Mouse (Mus musculus): Measurements from ENCODE around the gene Ruvbl2. TPM values are rescaled to one million over a fixed set of nuclear protein-coding genes. Genes with fewer than 3 reads are reported as not detected.

Ruvbl2 gene
- total RNA-seq, 1 experiment = 228 TPM

- no peak for TF ChIP-seq CHD2 (IDR thresholded peaks at IDR 0.05; ENCODE audit: low read depth, low read length)
- DNase-seq (ENCODE audit: low read depth, low spot score) = no peak
- H3K4me1 ChIP-seq (ENCODE audit: control insufficient read depth in 2 of 2, insufficient read depth in 2 of 2, low read length in 2 of 2, poor library complexity in 1 of 2) = peaks cover 0 to 16% of the 10 kb centered on the region in 2 experiments; a peak in 1 of 4 replicates
- in situ Hi-C loops (cut with MboI; ENCODE audit: low sequenced_read_pairs in 2 of 2, unreplicated experiment in 2 of 2) = no loop called here
- H3K9ac ChIP-seq (ENCODE audit: insufficient read depth, low read depth, low read length, poor library complexity, severe bottlenecking) = peak overlapping the region; percentile 79
- H3K4me3 ChIP-seq (ENCODE audit: insufficient read depth in 1 of 2, low read depth in 1 of 2, low read length in 2 of 2, poor library complexity in 1 of 2, severe bottlenecking in 1 of 2) = peak overlapping the region; percentile 75 to 93
- no peaks in the 10 kb centered on the region for H3K9me3 ChIP-seq (ENCODE audit: control insufficient read depth, insufficient read depth, low read depth, low read length)
- peaks cover 47% of the 10 kb centered on the region for H3K36me3 ChIP-seq (ENCODE audit: control insufficient read depth, insufficient read depth, low read length, poor library complexity, severe bottlenecking)
- peak overlapping the region; percentile 57 for H3K27ac ChIP-seq (ENCODE audit: insufficient read depth, low read depth, low read length, poor library complexity, severe bottlenecking)
These were observed 21.1 kb upstream of the Ruvbl2 start for GRCm38 (mm10) chr7:45458748-45459563.

DNA sequence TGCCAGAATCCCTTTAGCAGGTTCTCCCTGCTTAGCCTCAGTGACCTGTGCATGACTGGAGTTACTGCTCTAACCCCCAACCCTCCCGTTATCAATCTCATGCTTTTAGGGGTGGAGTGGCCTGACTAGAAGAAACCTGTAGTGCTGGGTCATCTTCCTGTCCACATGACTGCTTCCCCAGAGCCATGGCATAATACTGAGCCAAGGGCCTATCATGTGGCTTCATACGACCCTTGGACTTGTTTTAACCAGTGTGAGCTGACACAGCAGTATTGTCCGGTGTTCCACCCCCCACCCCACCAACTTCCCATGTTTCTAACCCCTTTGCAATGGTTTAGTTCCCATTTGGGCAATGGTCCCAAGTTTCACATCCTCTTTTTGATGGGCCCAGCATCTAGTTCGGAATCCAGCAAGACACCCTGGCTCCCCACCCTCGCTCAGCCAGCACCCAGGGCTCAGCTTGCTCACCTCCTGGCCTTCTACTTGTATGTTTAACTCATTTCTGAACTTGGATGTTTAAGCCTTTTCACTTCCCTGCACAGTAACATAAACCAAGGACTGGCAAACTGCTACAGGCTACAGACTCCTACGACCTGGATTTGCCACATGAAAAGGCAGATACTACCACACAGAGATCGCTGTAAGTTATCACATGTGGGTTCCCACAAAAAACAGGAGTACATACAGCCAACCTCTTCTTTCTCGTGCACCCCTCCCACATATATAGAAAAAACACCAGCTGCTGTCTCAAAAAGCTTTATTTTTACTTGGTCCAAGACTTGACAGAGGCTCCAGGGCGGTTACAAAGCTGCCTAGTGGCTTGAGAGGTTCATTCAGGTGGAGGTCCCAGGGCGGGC, 19.5 kb upstream of the Ruvbl2 start:
- peaks cover 39% of the 10 kb centered on the region for H3K36me3 ChIP-seq (ENCODE audit: control insufficient read depth, insufficient read depth, low read length, poor library complexity, severe bottlenecking)
- H3K27ac ChIP-seq (ENCODE audit: insufficient read depth, low read depth, low read length, poor library complexity, severe bottlenecking) = no peak overlapping the region

GRCm38 (mm10) chr7:45456721-45457203, 18.9 kb upstream of the Ruvbl2 start:
- H3K36me3 ChIP-seq (ENCODE audit: control insufficient read depth, insufficient read depth, low read length, poor library complexity, severe bottlenecking) = peaks cover 38% of the 10 kb centered on the region
- in situ Hi-C loops (cut with MboI; ENCODE audit: low sequenced_read_pairs in 2 of 2, unreplicated experiment in 2 of 2) = no loop called here
- H3K9ac ChIP-seq (ENCODE audit: insufficient read depth, low read depth, low read length, poor library complexity, severe bottlenecking) = peak overlapping the region; percentile 14; the same call in 1 of the 2 replicates

More for the DNA sequence above, 19.5 kb upstream of the Ruvbl2 start:
- peaks cover 0 to 16% of the 10 kb centered on the region in 2 experiments; a peak in 1 of 4 replicates for H3K4me1 ChIP-seq (ENCODE audit: control insufficient read depth in 2 of 2, insufficient read depth in 2 of 2, low read length in 2 of 2, poor library complexity in 1 of 2)
- peak overlapping the region; percentile 79; the same call in 1 of the 2 replicates for H3K9ac ChIP-seq (ENCODE audit: insufficient read depth, low read depth, low read length, poor library complexity, severe bottlenecking)
- H3K9me3 ChIP-seq (ENCODE audit: control insufficient read depth, insufficient read depth, low read depth, low read length) = no peaks in the 10 kb centered on the region
- no peak for DNase-seq (ENCODE audit: low read depth, low spot score)
- TF ChIP-seq MAFK (IDR thresholded peaks at IDR 0.05; ENCODE audit: insufficient read depth, low read depth, low read length) (peak; percentile 96), ZNF384 (IDR thresholded peaks at IDR 0.05; ENCODE audit: low read depth, low read length) (no peak), CHD2 (IDR thresholded peaks at IDR 0.05; ENCODE audit: low read depth, low read length) (peak; percentile 56; the same call in 1 of the 2 replicates), ZC3H11A (IDR thresholded peaks at IDR 0.05; ENCODE audit: borderline replicate concordance, low read depth, low read length) (no peak), HCFC1 (IDR thresholded peaks at IDR 0.05; ENCODE audit: borderline replicate concordance, insufficient read depth, low read length) (0 out of 2 replicates have a peak, but pooled peaks have one; percentile 45)
- peak overlapping the region in 1 of 2 experiments; percentile 75; a peak in 2 of 4 replicates for H3K4me3 ChIP-seq (ENCODE audit: insufficient read depth in 1 of 2, low read depth in 1 of 2, low read length in 2 of 2, poor library complexity in 1 of 2, severe bottlenecking in 1 of 2)
- in situ Hi-C loops (cut with MboI; ENCODE audit: low sequenced_read_pairs in 2 of 2, unreplicated experiment in 2 of 2) = no loop called here

GRCm38 (mm10) chr7:45455932-45456696, 18.2 kb upstream of the Ruvbl2 start:
- in situ Hi-C loops (cut with MboI; ENCODE audit: low sequenced_read_pairs in 2 of 2, unreplicated experiment in 2 of 2) = no loop called here
- TF ChIP-seq HCFC1 (IDR thresholded peaks at IDR 0.05; ENCODE audit: borderline replicate concordance, insufficient read depth, low read length) = no peak
- TF ChIP-seq CHD2 (IDR thresholded peaks at IDR 0.05; ENCODE audit: low read depth, low read length) = peak; percentile 45
- TF ChIP-seq ZC3H11A (IDR thresholded peaks at IDR 0.05; ENCODE audit: borderline replicate concordance, low read depth, low read length) = no peak
- no peak for TF ChIP-seq MAFK (IDR thresholded peaks at IDR 0.05; ENCODE audit: insufficient read depth, low read depth, low read length)
- TF ChIP-seq ZNF384 (IDR thresholded peaks at IDR 0.05; ENCODE audit: low read depth, low read length) = peak; percentile 94
- no peak overlapping the region for H3K4me3 ChIP-seq (ENCODE audit: insufficient read depth in 1 of 2, low read depth in 1 of 2, low read length in 2 of 2, poor library complexity in 1 of 2, severe bottlenecking in 1 of 2)
- H3K4me1 ChIP-seq (ENCODE audit: control insufficient read depth in 2 of 2, insufficient read depth in 2 of 2, low read length in 2 of 2, poor library complexity in 1 of 2) = peaks cover 0 to 19% of the 10 kb centered on the region in 2 experiments; a peak in 1 of 4 replicates
- H3K27ac ChIP-seq (ENCODE audit: insufficient read depth, low read depth, low read length, poor library complexity, severe bottlenecking) = no peak overlapping the region
- H3K36me3 ChIP-seq (ENCODE audit: control insufficient read depth, insufficient read depth, low read length, poor library complexity, severe bottlenecking) = peaks cover 34% of the 10 kb centered on the region
- H3K9me3 ChIP-seq (ENCODE audit: control insufficient read depth, insufficient read depth, low read depth, low read length) = no peaks in the 10 kb centered on the region
- DNase-seq (ENCODE audit: low read depth, low spot score) = no peak
- H3K9ac ChIP-seq (ENCODE audit: insufficient read depth, low read depth, low read length, poor library complexity, severe bottlenecking) = no peak overlapping the region

More at GRCm38 (mm10) chr7:45456721-45457203, 18.9 kb upstream of the Ruvbl2 start:
- H3K4me3 ChIP-seq (ENCODE audit: insufficient read depth in 1 of 2, low read depth in 1 of 2, low read length in 2 of 2, poor library complexity in 1 of 2, severe bottlenecking in 1 of 2) = peak overlapping the region in 1 of 2 experiments; percentile 75; a peak in 2 of 4 replicates
- H3K4me1 ChIP-seq (ENCODE audit: control insufficient read depth in 2 of 2, insufficient read depth in 2 of 2, low read length in 2 of 2, poor library complexity in 1 of 2) = peaks cover 0 to 17% of the 10 kb centered on the region in 2 experiments; a peak in 1 of 4 replicates
- no peaks in the 10 kb centered on the region for H3K9me3 ChIP-seq (ENCODE audit: control insufficient read depth, insufficient read depth, low read depth, low read length)
- DNase-seq (ENCODE audit: low read depth, low spot score) = no peak
- TF ChIP-seq ZNF384 (IDR thresholded peaks at IDR 0.05; ENCODE audit: low read depth, low read length) (no peak), HCFC1 (IDR thresholded peaks at IDR 0.05; ENCODE audit: borderline replicate concordance, insufficient read depth, low read length) (no peak), MAFK (IDR thresholded peaks at IDR 0.05; ENCODE audit: insufficient read depth, low read depth, low read length) (no peak), ZC3H11A (IDR thresholded peaks at IDR 0.05; ENCODE audit: borderline replicate concordance, low read depth, low read length) (no peak), CHD2 (IDR thresholded peaks at IDR 0.05; ENCODE audit: low read depth, low read length) (no peak; the same call in 1 of the 2 replicates)
- no peak overlapping the region for H3K27ac ChIP-seq (ENCODE audit: insufficient read depth, low read depth, low read length, poor library complexity, severe bottlenecking)
